Mouse (Mus musculus) kidney, adult 9 months (tissue): ENCODE data around the gene Olfr772.
"Not testable (repeated sequence)": the region's sequence is repeated elsewhere in the genome, so short reads cannot be mapped to it uniquely, and the experiment has no call there.

ENCODE experiments used
- DNase-seq: peaks from one replicate; pipeline ENCODE4 v3.0.0; 2022

The Olfr772 gene

GRCm38 (mm10) chr10:129177821-129178220 is at the start of gene Olfr772:
Gene Olfr772 (minus strand): TSS chr10:129177921.
- DNase-seq, result not testable (repeated sequence)

GRCm38 (mm10) chr10:129187319-129187718 is 9.6 kb upstream of the Olfr772 start, which contains the start of gene Olfr773:
Gene Olfr773 (minus strand): TSS chr10:129187419.
- DNase-seq, result not testable (repeated sequence)

- no peak for DNase-seq
Measured at GRCm38 (mm10) chr10:129164651-129165050, 13.1 kb downstream of the Olfr772 start, which contains the start of gene Olfr771. Gene Olfr771 (minus strand): TSS chr10:129164751.

- no peak for DNase-seq
Measured at GRCm38 (mm10) chr10:129138898-129139297, 38.8 kb downstream of the Olfr772 start, which contains the start of gene Olfr770. Gene Olfr770 (minus strand): TSS chr10:129138998.
